In the genomic region with DNA sequence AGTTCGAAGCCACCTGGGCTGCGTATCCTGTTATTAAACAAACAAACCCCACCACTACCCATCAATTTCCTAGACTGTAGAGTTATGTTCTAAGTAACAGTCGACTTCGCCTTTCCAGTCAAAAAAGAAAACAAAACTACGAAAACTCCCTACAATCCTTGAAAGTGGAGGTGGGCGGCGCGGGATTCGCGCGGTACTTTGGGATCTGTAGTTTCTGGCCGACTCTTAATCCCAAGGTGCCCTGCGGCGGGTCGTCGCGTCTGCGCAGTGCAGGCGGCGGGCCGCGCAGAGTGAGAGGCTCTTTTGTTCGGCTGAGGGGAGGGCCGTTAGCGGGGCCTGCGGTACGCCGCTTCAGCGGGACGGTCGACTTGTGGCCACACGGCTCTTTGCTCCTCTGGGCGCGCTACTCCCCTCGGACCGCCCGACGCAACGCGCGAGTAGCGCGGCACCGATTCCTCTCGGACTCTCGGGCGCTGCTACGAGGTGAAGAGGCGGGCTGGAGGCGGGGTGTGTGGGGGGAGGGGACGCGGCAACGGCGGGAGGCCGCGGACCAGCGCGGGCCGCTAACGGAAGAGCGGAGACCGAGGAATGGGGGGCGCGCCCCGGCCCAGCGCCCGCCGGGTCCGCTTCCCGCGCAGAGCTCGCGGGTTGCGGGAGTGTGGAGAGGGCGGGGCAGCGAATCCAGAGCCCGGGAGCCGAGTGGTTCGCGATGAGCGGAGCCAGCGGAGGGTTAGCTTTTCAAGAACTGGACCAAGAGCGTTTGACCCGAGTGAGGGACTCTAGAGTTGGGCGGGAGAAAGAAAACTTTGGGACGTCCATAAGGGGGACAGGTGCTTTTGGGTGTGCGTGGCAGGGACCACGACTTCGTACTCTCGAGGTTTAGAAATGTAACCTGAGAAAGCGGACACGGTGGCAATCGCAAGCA, we compare ENCODE assay signal across 8 mouse cellular contexts. TPM values are rescaled to one million over a fixed set of nuclear protein-coding genes. Genes with fewer than 3 reads are reported as not detected.
DNase-seq lines count a peak whose midpoint lies in the region; ATAC-seq lines count a peak whose summit lies in the region.

A gene (plus strand): TSS at position 257 of the 925 bp plus-strand sequence.

- H3K9me3 ChIP-seq in hindbrain, embryonic 15.5 days, result no peaks in the 10 kb centered on the region

- peaks cover 43% of the 10 kb centered on the region for H3K4me1 ChIP-seq in hindbrain, embryonic 15.5 days (replicated peaks)

- peak; percentile 98 for ATAC-seq in hindbrain, embryonic 15.5 days (ENCODE audit: low FRiP score, low read depth)

- no peaks in the 10 kb centered on the region for H3K27me3 ChIP-seq in hindbrain, embryonic 15.5 days

- H3K4me3 ChIP-seq in hindbrain, embryonic 15.5 days, result peak within 1 kb of the TSS; percentile 93

- H3K9ac ChIP-seq in hindbrain, embryonic 15.5 days, result peak within 1 kb of the TSS; percentile 68

- 1% methylated on average over 92 of the region's 93 CpGs for WGBS in hindbrain, embryonic 15.5 days

- H3K4me2 ChIP-seq in hindbrain, embryonic 15.5 days, result peak within 1 kb of the TSS; percentile 81

- peak within 1 kb of the TSS; percentile 93 for H3K27ac ChIP-seq in hindbrain, embryonic 15.5 days (replicated peaks)

- no peaks in the 10 kb centered on the region for H3K36me3 ChIP-seq in hindbrain, embryonic 15.5 days

- DNase-seq in R1 (ENCODE audit: low read depth, low spot score), result peak; percentile 95
- peak; percentile 90 to 93 for DNase-seq in cerebellum, postnatal 25 days
- peak; percentile 92 to 93 for DNase-seq in frontal cortex, postnatal 36 days (ENCODE audit: low spot score in 2 of 2)
- DNase-seq in left cerebral cortex, adult 11 months (ENCODE audit: low spot score), result peak; percentile 84
- DNase-seq in lung, postnatal 4 days, result peak; percentile 93 to 95
- DNase-seq in retina, postnatal 7 days (ENCODE audit: low read depth, low spot score), result peak; percentile 81
- peak; percentile 85 for DNase-seq in urinary bladder, adult 2 months (ENCODE audit: low spot score)

RNA-seq across cellular contexts. Expression of the gene that starts here (rescaled TPM):
- 66.0 and 78.0 TPM in 2 replicates for polyA plus RNA-seq in hindbrain, embryonic 15.5 days (2015; fragmentation: Nextera tagmentation; extraction: Ambion mirVana)
- 43.6 and 46.4 TPM in 2 replicates for polyA plus RNA-seq in urinary bladder, adult 2 months (2012; rRNA removed)

Comparison
In these comparisons a context has a peak if more than half of its experiments do, and no peak if none do; other contexts are left out.
1. Peak in every context shown above with its lines: DNase-seq, ATAC-seq, H3K4me3 ChIP-seq and H3K27ac ChIP-seq.